Mouse (Mus musculus): ENCODE results near the gene Itga3. TPM values are rescaled to one million over a fixed set of nuclear protein-coding genes. Genes with fewer than 3 reads are reported as not detected.

Gene Itga3
- polyA plus RNA-seq, 1 experiment = 0.01 TPM

DNA sequence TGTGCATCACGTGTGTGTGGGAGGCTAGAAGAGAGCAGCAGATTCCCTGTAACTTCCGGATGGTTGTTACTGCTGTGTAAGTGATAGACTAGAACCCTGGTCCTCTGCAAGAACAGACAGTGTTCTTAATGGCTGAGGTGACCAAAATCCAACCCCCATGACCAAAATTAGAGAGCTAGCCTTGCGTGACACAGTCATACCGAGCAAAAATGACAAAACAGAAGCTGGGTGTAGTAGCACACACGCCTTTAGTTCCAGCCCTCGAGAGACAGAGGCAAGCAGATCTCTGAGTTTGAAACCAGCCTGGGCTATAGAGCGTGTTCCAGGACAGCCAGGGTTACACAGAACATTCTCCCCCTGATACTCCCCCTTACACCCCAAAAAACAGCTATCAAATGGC, 33.5 kb upstream of the Itga3 start:
- Histone ChIP-seq H3K4me3 (replicated peaks) (no peak overlapping the region), H3K4me1 (ENCODE audit: control insufficient read depth) (no peaks in the 10 kb centered on the region), H3K36me3 (ENCODE audit: control insufficient read depth) (no peaks in the 10 kb centered on the region), H3K27me3 (ENCODE audit: control insufficient read depth) (peaks cover 18% of the 10 kb centered on the region), H3K9me3 (ENCODE audit: control insufficient read depth, low read length) (no peaks in the 10 kb centered on the region)
- TF ChIP-seq GATA1 (IDR thresholded peaks at IDR 0.05; ENCODE audit: low read length) = no peak
- no peak for TF ChIP-seq TAL1 (IDR thresholded peaks at IDR 0.05; ENCODE audit: low read length)

GRCm38 (mm10) chr11:95109000-95109399, 32.4 kb upstream of the Itga3 start:
- H3K36me3 ChIP-seq (ENCODE audit: control insufficient read depth) = no peaks in the 10 kb centered on the region
- H3K27me3 ChIP-seq (ENCODE audit: control insufficient read depth) = peaks cover 29% of the 10 kb centered on the region
- no peaks in the 10 kb centered on the region for H3K9me3 ChIP-seq (ENCODE audit: control insufficient read depth, low read length)
- H3K4me3 ChIP-seq (replicated peaks) = no peak overlapping the region
- TF ChIP-seq GATA1 (IDR thresholded peaks at IDR 0.05; ENCODE audit: low read length) (no peak), TAL1 (IDR thresholded peaks at IDR 0.05; ENCODE audit: low read length) (no peak)
- peaks cover 2% of the 10 kb centered on the region for H3K4me1 ChIP-seq (ENCODE audit: control insufficient read depth)

- Histone ChIP-seq H3K4me3 (replicated peaks) (no peak overlapping the region), H3K9me3 (ENCODE audit: control insufficient read depth, low read length) (peaks cover 3% of the 10 kb centered on the region; the same call in 1 of the 2 replicates), H3K36me3 (ENCODE audit: control insufficient read depth) (no peaks in the 10 kb centered on the region), H3K27me3 (ENCODE audit: control insufficient read depth) (peaks cover 36% of the 10 kb centered on the region), H3K4me1 (ENCODE audit: control insufficient read depth) (peaks cover 2% of the 10 kb centered on the region)
- no peak for TF ChIP-seq TAL1 (IDR thresholded peaks at IDR 0.05; ENCODE audit: low read length)
- no peak for TF ChIP-seq GATA1 (IDR thresholded peaks at IDR 0.05; ENCODE audit: low read length)
These were observed 30.0 kb upstream of the Itga3 start for GRCm38 (mm10) chr11:95106440-95107236.

GRCm38 (mm10) chr11:95105274-95105874, 28.8 kb upstream of the Itga3 start:
- Histone ChIP-seq H3K27me3 (ENCODE audit: control insufficient read depth) (peaks cover 41% of the 10 kb centered on the region), H3K9me3 (ENCODE audit: control insufficient read depth, low read length) (peaks cover 3% of the 10 kb centered on the region; the same call in 1 of the 2 replicates), H3K36me3 (ENCODE audit: control insufficient read depth) (no peaks in the 10 kb centered on the region), H3K4me3 (replicated peaks) (no peak overlapping the region), H3K4me1 (ENCODE audit: control insufficient read depth) (peaks cover 2% of the 10 kb centered on the region)
- no peak for TF ChIP-seq GATA1 (IDR thresholded peaks at IDR 0.05; ENCODE audit: low read length)
- no peak for TF ChIP-seq TAL1 (IDR thresholded peaks at IDR 0.05; ENCODE audit: low read length)

DNA sequence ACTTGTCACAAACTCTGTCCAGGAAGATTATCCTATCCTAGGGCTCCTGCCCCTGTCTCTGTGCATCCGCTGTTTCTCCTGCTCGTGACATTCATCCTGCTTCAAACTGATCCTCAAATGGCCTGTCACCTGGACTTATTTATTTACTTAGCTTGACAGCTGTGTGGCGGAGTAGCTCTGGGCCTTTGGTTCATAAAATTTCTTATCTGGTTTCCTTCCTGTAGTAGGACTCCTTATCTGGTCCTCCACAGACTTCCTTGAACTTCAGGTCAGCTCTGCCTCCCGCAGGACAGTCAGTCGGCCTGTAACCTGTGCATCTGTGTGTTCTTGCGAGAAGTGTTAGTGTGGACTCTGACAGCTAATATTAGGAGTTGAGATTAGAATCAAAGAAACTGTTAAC, 27.7 kb upstream of the Itga3 start:
- no peaks in the 10 kb centered on the region for H3K36me3 ChIP-seq (ENCODE audit: control insufficient read depth)
- peaks cover 2% of the 10 kb centered on the region for H3K4me1 ChIP-seq (ENCODE audit: control insufficient read depth)
- TF ChIP-seq TAL1 (IDR thresholded peaks at IDR 0.05; ENCODE audit: low read length) (no peak), GATA1 (IDR thresholded peaks at IDR 0.05; ENCODE audit: low read length) (no peak)
- H3K4me3 ChIP-seq (replicated peaks) = no peak overlapping the region
- H3K27me3 ChIP-seq (ENCODE audit: control insufficient read depth) = peaks cover 41% of the 10 kb centered on the region
- peaks cover 3% of the 10 kb centered on the region; the same call in 1 of the 2 replicates for H3K9me3 ChIP-seq (ENCODE audit: control insufficient read depth, low read length)

GRCm38 (mm10) chr11:95102161-95102904, 25.7 kb upstream of the Itga3 start:
- Histone ChIP-seq H3K9me3 (ENCODE audit: control insufficient read depth, low read length) (peaks cover 3% of the 10 kb centered on the region; the same call in 1 of the 2 replicates), H3K4me3 (replicated peaks) (no peak overlapping the region), H3K27me3 (ENCODE audit: control insufficient read depth) (peaks cover 41% of the 10 kb centered on the region), H3K4me1 (ENCODE audit: control insufficient read depth) (peaks cover 2% of the 10 kb centered on the region), H3K36me3 (ENCODE audit: control insufficient read depth) (no peaks in the 10 kb centered on the region)
- TF ChIP-seq GATA1 (IDR thresholded peaks at IDR 0.05; ENCODE audit: low read length) (no peak), TAL1 (IDR thresholded peaks at IDR 0.05; ENCODE audit: low read length) (no peak)

- TF ChIP-seq GATA1 (IDR thresholded peaks at IDR 0.05; ENCODE audit: low read length) = no peak
- no peaks in the 10 kb centered on the region for H3K36me3 ChIP-seq (ENCODE audit: control insufficient read depth)
- peaks cover 34% of the 10 kb centered on the region for H3K27me3 ChIP-seq (ENCODE audit: control insufficient read depth)
- H3K4me3 ChIP-seq (replicated peaks) = no peak overlapping the region
- H3K4me1 ChIP-seq (ENCODE audit: control insufficient read depth) = peaks cover 2% of the 10 kb centered on the region
- peaks cover 3% of the 10 kb centered on the region; the same call in 1 of the 2 replicates for H3K9me3 ChIP-seq (ENCODE audit: control insufficient read depth, low read length)
These were observed 24.6 kb upstream of the Itga3 start for GRCm38 (mm10) chr11:95101071-95101788.

- Histone ChIP-seq H3K4me3 (replicated peaks) (no peak overlapping the region), H3K27me3 (ENCODE audit: control insufficient read depth) (peaks cover 26% of the 10 kb centered on the region), H3K36me3 (ENCODE audit: control insufficient read depth) (no peaks in the 10 kb centered on the region), H3K4me1 (ENCODE audit: control insufficient read depth) (peaks cover 2% of the 10 kb centered on the region), H3K9me3 (ENCODE audit: control insufficient read depth, low read length) (peaks cover 3% of the 10 kb centered on the region; the same call in 1 of the 2 replicates)
- TF ChIP-seq GATA1 (IDR thresholded peaks at IDR 0.05; ENCODE audit: low read length) (no peak), TAL1 (IDR thresholded peaks at IDR 0.05; ENCODE audit: low read length) (no peak)
These were observed 23.8 kb upstream of the Itga3 start for GRCm38 (mm10) chr11:95100393-95100792.
